Mouse (Mus musculus): ENCODE data around the gene Lypd6b. TPM values are rescaled to one million over a fixed set of nuclear protein-coding genes. Genes with fewer than 3 reads are reported as not detected.

Gene Lypd6b
- polyA plus RNA-seq, 1 experiment, result 0.20 TPM

DNA sequence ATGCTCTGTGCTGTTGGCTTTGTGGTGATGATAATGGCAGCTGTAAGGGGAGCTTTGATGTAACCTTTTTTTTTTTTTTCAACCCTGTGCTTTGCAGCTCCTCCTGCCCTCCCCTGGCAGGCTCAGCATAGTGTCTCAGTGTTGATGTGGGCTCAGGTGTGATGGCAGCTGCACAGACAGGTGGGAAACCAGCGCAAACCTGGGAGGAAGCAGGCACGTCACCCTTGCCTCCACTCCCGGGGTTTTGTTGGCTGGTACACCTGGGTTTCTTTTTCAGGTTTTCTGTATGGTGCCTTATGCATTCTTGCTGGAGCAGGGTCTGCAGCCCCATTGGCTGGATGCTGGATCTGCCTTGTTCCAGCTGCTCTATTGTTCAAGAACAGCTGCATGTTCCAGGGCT is 29.7 kb downstream of the Lypd6b start:
- H3K36me3 ChIP-seq (ENCODE audit: control insufficient read depth, insufficient read depth, low read length), result no peaks in the 10 kb centered on the region
- no peak overlapping the region for H3K4me3 ChIP-seq (ENCODE audit: control insufficient read depth, low read depth, low read length)
- H3K27me3 ChIP-seq (ENCODE audit: control insufficient read depth, insufficient read depth, low read length), result no peaks in the 10 kb centered on the region
- H3K4me1 ChIP-seq (ENCODE audit: control insufficient read depth, insufficient read depth, low read length), result no peaks in the 10 kb centered on the region
- TF ChIP-seq POLR2A (IDR thresholded peaks at IDR 0.05; ENCODE audit: control insufficient read depth, low read depth, low read length), result no peak
- no peak for TF ChIP-seq CTCF (IDR thresholded peaks at IDR 0.05; ENCODE audit: control insufficient read depth, insufficient read depth, insufficient replicate concordance, low read depth, low read length)
- H3K27ac ChIP-seq (ENCODE audit: control insufficient read depth, insufficient read depth, low read depth, low read length), result no peak overlapping the region

GRCm38 (mm10) chr2:49818126-49818525 is 30.6 kb downstream of the Lypd6b start:
- Histone ChIP-seq H3K27ac (ENCODE audit: control insufficient read depth, insufficient read depth, low read depth, low read length) (no peak overlapping the region), H3K27me3 (ENCODE audit: control insufficient read depth, insufficient read depth, low read length) (no peaks in the 10 kb centered on the region), H3K36me3 (ENCODE audit: control insufficient read depth, insufficient read depth, low read length) (no peaks in the 10 kb centered on the region), H3K4me3 (ENCODE audit: control insufficient read depth, low read depth, low read length) (no peak overlapping the region), H3K4me1 (ENCODE audit: control insufficient read depth, insufficient read depth, low read length) (no peaks in the 10 kb centered on the region)
- TF ChIP-seq POLR2A (IDR thresholded peaks at IDR 0.05; ENCODE audit: control insufficient read depth, low read depth, low read length), result no peak
- TF ChIP-seq CTCF (IDR thresholded peaks at IDR 0.05; ENCODE audit: control insufficient read depth, insufficient read depth, insufficient replicate concordance, low read depth, low read length), result no peak

GRCm38 (mm10) chr2:49822312-49822711 is 34.8 kb downstream of the Lypd6b start:
- H3K36me3 ChIP-seq (ENCODE audit: control insufficient read depth, insufficient read depth, low read length), result no peaks in the 10 kb centered on the region
- H3K4me1 ChIP-seq (ENCODE audit: control insufficient read depth, insufficient read depth, low read length), result no peaks in the 10 kb centered on the region
- TF ChIP-seq POLR2A (IDR thresholded peaks at IDR 0.05; ENCODE audit: control insufficient read depth, low read depth, low read length) (no peak), CTCF (IDR thresholded peaks at IDR 0.05; ENCODE audit: control insufficient read depth, insufficient read depth, insufficient replicate concordance, low read depth, low read length) (no peak)
- H3K27ac ChIP-seq (ENCODE audit: control insufficient read depth, insufficient read depth, low read depth, low read length), result no peak overlapping the region
- H3K4me3 ChIP-seq (ENCODE audit: control insufficient read depth, low read depth, low read length), result no peak overlapping the region
- no peaks in the 10 kb centered on the region for H3K27me3 ChIP-seq (ENCODE audit: control insufficient read depth, insufficient read depth, low read length)

GRCm38 (mm10) chr2:49825588-49825987 is 38.1 kb downstream of the Lypd6b start:
- Histone ChIP-seq H3K27me3 (ENCODE audit: control insufficient read depth, insufficient read depth, low read length) (no peaks in the 10 kb centered on the region), H3K4me3 (ENCODE audit: control insufficient read depth, low read depth, low read length) (no peak overlapping the region), H3K36me3 (ENCODE audit: control insufficient read depth, insufficient read depth, low read length) (no peaks in the 10 kb centered on the region), H3K4me1 (ENCODE audit: control insufficient read depth, insufficient read depth, low read length) (no peaks in the 10 kb centered on the region), H3K27ac (ENCODE audit: control insufficient read depth, insufficient read depth, low read depth, low read length) (no peak overlapping the region)
- TF ChIP-seq POLR2A (IDR thresholded peaks at IDR 0.05; ENCODE audit: control insufficient read depth, low read depth, low read length) (no peak), CTCF (IDR thresholded peaks at IDR 0.05; ENCODE audit: control insufficient read depth, insufficient read depth, insufficient replicate concordance, low read depth, low read length) (no peak)

DNA sequence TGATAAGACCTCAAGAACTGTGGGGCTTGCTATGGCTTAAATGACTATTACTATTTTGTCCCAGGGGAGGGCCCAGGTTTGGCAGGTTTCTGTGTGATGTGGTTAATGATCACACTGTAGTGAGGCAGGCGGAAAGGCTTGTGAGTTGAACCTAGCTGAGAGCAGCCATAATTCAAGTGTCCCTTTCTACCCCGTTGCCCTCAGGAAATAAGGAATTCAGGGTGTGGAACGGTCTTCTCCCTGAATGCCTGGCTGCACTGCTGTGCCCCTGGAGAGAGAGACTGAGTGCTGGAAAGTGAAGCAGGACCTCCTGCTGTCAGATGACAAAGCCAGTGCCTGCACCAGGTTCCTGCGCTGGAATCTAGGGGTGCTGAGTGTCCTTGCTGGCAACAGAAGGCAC is 40.3 kb downstream of the Lypd6b start:
- no peaks in the 10 kb centered on the region for H3K36me3 ChIP-seq (ENCODE audit: control insufficient read depth, insufficient read depth, low read length)
- no peak overlapping the region for H3K27ac ChIP-seq (ENCODE audit: control insufficient read depth, insufficient read depth, low read depth, low read length)
- H3K27me3 ChIP-seq (ENCODE audit: control insufficient read depth, insufficient read depth, low read length), result no peaks in the 10 kb centered on the region
- TF ChIP-seq POLR2A (IDR thresholded peaks at IDR 0.05; ENCODE audit: control insufficient read depth, low read depth, low read length), result no peak
- no peak for TF ChIP-seq CTCF (IDR thresholded peaks at IDR 0.05; ENCODE audit: control insufficient read depth, insufficient read depth, insufficient replicate concordance, low read depth, low read length)
- no peaks in the 10 kb centered on the region for H3K4me1 ChIP-seq (ENCODE audit: control insufficient read depth, insufficient read depth, low read length)
- no peak overlapping the region for H3K4me3 ChIP-seq (ENCODE audit: control insufficient read depth, low read depth, low read length)

- TF ChIP-seq CTCF (IDR thresholded peaks at IDR 0.05; ENCODE audit: control insufficient read depth, insufficient read depth, insufficient replicate concordance, low read depth, low read length), result no peak
- TF ChIP-seq POLR2A (IDR thresholded peaks at IDR 0.05; ENCODE audit: control insufficient read depth, low read depth, low read length), result no peak
- Histone ChIP-seq H3K4me3 (ENCODE audit: control insufficient read depth, low read depth, low read length) (no peak overlapping the region), H3K27ac (ENCODE audit: control insufficient read depth, insufficient read depth, low read depth, low read length) (no peak overlapping the region), H3K36me3 (ENCODE audit: control insufficient read depth, insufficient read depth, low read length) (no peaks in the 10 kb centered on the region), H3K27me3 (ENCODE audit: control insufficient read depth, insufficient read depth, low read length) (no peaks in the 10 kb centered on the region), H3K4me1 (ENCODE audit: control insufficient read depth, insufficient read depth, low read length) (no peaks in the 10 kb centered on the region)
These were observed 42.9 kb downstream of the Lypd6b start for GRCm38 (mm10) chr2:49830369-49830768.

DNA sequence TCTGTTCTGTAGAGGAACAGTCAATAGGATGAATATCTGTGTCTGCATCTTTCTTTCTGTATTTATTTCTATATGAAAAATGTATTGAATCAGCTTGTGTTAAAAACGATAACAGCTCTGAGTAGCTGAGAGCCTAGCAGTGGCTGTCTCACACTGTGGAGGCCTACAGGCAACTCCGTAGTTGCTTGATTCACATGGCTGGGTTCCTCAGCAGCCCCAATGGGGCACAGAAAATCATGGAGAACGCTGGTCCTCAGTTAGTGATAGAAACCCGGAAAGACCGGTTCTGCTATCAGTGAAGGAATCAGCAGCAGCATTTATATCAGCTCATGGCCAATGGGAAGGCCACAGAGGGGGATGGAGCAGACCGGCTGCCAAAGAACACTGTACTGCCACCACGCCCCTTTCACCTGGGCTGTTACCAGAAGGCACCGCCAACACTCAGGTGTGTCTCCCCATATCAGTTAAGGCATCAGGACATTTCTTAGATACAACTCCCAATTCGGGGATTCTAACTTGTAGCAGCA is 44.9 kb downstream of the Lypd6b start:
- Histone ChIP-seq H3K4me3 (ENCODE audit: control insufficient read depth, low read depth, low read length) (no peak overlapping the region), H3K36me3 (ENCODE audit: control insufficient read depth, insufficient read depth, low read length) (no peaks in the 10 kb centered on the region), H3K27me3 (ENCODE audit: control insufficient read depth, insufficient read depth, low read length) (no peaks in the 10 kb centered on the region), H3K27ac (ENCODE audit: control insufficient read depth, insufficient read depth, low read depth, low read length) (no peak overlapping the region), H3K4me1 (ENCODE audit: control insufficient read depth, insufficient read depth, low read length) (no peaks in the 10 kb centered on the region)
- no peak for TF ChIP-seq POLR2A (IDR thresholded peaks at IDR 0.05; ENCODE audit: control insufficient read depth, low read depth, low read length)
- TF ChIP-seq CTCF (IDR thresholded peaks at IDR 0.05; ENCODE audit: control insufficient read depth, insufficient read depth, insufficient replicate concordance, low read depth, low read length), result no peak

All from testis, adult 2 months (tissue).